Mouse (Mus musculus): ENCODE measurements around the gene Kcnh6.

- no peak for TF ChIP-seq CTCF (IDR thresholded peaks at IDR 0.05; ENCODE audit: control insufficient read depth, insufficient read depth, low read length)
- TF ChIP-seq POLR2A (IDR thresholded peaks at IDR 0.05; ENCODE audit: borderline replicate concordance, control insufficient read depth, low read depth, low read length) = no peak
Measured at GRCm38 (mm10) chr11:105987446-105987845, 20.5 kb upstream of the Kcnh6 start.
